Mouse (Mus musculus) ES-Bruce4 (cell line): ENCODE results near the gene Defa22.
"Not testable (repeated sequence)": the region's sequence is repeated elsewhere in the genome, so short reads cannot be mapped to it uniquely, and the experiment has no call there.

Experiments used
- EP300 ChIP-seq: IDR thresholded peaks from 2 replicates; pipeline ENCODE4 v1.6.1; 2011; ENCODE audit warnings: low read depth, low read length; ENCODE audit not compliant: insufficient read depth
- POLR2A ChIP-seq: IDR thresholded peaks from one replicate; pipeline ENCODE4 v1.8.1; 2011; ENCODE audit warnings: low read length; ENCODE audit not compliant: insufficient read depth

- not testable (repeated sequence) for TF ChIP-seq POLR2A, EP300
Measured at GRCm38 (mm10) chr8:21201261-21201660, 39.2 kb downstream of the Defa22 start, which contains the start of gene Gm15293.
